Mouse (Mus musculus): ENCODE measurements at regions not wholly inside any gene's neighbourhood (a gene's known extent, or its start where the extent isn't known, plus 50 kb on each side); places are given as distances from the start of the nearest gene placed in this dataset.

DNA sequence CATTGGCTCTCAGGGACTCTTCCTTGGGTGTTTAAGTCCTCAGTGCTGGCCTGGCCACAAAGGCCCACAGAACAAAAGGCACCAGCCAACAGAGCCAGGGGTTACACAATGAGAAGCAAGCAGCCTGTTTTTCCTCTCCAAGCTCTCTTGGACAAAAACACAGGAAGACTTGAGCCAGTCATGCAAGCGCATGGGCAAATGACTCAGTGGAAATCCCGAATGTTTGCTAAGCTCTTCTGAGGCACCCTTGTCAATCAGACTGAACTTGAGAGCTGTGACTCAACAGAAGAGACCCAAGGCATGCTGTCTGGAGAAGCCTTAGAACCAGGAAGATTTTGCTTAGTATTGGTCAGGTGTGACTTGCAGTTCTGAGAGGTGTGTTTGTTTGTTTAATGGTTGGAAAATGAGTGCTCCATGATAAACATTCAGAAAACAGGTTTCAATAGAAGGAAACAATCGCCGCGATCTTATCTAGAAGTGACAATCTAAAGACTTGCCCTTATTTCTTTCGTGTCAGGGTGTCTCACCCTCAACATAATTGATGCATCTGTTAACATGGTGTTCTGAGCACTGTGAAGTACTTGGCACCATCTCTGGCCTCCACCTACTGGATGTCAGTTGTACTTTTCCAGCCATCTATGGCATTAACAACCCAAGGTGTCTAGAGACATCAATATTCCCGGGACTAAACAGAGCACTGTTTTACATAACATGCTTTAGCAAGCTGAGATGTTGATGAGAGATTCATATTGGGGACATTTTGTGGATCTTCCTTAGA, 124.0 kb upstream of the Tmc1 start:
- no peak for DNase-seq (ENCODE audit: low spot score)

DNA sequence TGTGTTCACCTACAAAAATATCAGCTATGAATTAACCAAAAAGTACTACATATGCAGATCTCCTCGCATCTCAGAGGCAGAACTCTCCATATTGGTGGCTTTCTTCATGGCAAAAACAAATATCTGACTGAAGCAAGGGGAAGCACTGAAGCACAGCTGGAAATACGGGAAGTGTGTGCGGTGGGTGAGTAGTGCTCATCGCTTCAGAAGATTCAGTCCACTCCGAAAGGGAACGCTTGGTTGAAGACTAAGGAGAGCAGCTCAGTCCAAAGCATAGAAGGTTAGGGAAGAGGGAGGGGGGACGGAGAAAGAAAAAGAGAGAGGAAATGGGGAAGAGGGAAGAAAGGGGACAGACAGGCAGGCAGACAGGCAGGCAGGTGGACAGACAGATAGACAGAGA, 114.4 kb upstream of the Tmc1 start:
- DNase-seq (ENCODE audit: low spot score), result no peak

DNA sequence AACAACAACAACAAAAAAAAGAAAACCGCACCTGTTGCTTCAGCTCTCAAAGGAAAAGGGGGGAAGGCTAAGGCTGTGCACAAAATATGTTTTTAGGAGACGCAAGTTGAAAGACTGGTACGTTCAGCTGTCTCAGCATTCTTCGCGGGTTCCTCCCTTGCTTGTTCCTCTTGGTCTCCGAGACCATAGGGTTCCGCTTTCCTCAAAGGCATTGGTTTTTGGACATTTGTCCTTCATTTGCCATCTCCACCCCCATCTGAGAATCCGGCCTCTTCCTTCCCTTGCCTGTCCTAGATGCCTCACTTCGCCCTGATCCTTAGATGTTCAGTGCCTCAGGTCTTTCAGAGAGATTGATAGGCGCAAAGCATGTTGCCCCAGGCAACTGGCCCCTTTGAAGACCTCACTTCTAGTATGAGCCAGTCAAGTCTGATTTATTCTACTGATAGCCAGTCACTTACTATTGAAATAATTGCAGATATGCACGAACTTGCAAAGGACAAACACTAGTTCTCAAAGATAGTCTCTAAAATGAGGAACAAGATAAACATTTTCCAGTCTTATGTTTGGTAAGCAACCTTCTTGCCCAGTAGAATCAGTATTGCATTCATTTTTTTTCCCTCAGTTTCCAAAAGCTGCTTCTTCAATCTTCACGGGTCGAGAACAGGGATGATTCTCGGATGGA, 112.6 kb upstream of the Tmc1 start:
- no peak for DNase-seq (ENCODE audit: low spot score)

DNA sequence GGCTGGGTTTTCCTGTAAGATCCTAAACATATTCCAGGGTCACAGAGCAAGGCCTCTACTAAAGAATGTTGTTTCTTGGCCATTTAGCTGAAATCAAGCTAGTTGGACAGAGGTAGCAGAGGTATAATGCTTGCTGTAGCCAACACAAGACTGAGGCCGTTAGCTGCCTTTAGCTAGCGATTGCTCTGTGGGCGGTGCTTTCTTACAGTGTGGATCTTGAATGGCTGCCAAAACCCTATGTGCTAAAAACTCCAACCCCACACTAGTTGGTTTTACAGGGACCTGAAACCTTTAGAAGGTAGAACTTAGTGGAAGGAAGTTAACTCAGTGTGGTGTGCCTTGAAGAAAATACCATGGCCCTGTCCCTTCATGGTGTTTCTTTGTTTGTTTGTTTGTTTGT, 110.9 kb upstream of the Tmc1 start:
- DNase-seq (ENCODE audit: low spot score), result no peak

DNA sequence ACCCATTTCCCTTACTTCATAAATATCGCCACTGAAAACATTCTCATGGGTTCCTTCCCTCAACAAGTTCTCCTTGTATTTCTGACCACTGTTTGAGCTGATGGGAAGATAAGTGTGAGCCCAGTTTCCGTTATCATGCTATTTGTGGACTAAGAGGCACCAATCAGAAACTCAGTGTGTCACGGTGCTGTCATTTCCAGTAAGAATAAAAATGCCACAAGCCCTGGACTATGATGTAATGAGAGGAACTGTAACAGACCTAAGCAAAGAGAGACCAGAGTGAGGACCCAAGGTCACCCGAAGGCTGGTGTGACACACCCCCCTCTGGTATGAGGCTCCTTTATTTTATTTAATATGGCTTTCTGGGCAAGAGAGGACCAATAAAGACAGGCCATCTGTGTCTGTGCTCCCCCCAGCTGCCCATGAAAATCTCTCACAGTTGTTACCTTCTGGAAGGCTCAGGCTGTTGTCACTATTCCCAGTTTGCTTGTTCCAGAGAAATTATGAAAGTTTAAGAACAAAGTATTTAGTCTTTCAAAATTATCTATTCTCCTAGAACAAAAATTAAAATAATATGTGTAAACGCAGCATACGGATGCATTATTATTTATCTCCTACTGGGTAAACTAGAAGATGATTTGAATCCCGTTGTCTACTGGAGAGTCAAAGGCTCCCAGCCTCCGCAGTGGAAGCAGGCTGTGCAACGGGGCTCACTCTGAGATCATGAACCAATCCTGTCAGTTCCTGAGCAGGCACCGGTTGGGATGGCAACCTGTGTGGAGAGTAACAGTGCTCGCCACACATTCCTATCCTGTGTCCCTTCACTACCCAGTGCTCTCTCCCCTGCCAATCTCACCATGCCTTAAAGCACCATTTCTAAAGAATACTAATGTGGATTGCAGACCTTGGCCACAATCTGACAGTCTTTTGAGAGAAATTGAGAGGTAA, 99.9 kb upstream of the Tmc1 start:
- DNase-seq (ENCODE audit: low spot score), result no peak

DNA sequence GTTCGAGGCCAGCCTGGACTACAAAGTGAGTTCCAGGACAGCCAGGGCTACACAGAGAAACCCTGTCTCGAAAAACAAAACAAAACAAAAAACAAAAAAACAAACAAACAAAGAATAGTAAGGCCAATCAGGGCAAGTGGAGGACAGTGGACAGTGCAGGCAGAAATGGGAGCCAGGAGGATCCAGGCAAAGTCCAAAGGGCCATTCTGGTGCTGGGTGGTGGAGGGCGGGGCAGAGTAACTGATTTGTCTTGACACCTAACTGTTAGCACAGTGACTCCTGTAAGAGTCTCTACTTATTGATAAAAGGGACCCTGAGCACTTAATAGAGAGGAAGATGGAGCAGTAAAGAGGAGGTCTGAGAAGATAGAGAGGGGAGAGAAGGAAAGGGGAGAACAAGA, 98.8 kb upstream of the Tmc1 start:
- DNase-seq (ENCODE audit: low spot score), result no peak

DNA sequence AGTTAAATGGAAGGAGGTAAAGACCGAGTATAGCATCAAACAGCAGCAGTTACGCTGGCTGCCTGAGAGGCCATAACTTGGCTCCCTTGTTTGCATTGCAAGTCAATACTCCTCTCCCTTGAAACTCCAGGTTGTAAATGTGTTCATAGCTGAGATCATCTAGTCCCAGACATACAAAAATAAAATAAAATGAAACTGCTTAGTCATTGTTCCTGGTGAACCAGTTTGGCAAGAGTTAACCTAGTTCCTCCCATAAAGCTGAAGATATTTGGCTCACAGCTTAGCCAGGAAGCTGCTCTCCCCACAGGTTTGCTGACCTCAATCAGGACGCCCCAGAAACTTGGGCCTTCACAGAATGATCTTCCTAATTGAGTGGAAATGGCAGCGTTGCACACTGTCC, 97.9 kb upstream of the Tmc1 start:
- no peak for DNase-seq (ENCODE audit: low spot score)

DNA sequence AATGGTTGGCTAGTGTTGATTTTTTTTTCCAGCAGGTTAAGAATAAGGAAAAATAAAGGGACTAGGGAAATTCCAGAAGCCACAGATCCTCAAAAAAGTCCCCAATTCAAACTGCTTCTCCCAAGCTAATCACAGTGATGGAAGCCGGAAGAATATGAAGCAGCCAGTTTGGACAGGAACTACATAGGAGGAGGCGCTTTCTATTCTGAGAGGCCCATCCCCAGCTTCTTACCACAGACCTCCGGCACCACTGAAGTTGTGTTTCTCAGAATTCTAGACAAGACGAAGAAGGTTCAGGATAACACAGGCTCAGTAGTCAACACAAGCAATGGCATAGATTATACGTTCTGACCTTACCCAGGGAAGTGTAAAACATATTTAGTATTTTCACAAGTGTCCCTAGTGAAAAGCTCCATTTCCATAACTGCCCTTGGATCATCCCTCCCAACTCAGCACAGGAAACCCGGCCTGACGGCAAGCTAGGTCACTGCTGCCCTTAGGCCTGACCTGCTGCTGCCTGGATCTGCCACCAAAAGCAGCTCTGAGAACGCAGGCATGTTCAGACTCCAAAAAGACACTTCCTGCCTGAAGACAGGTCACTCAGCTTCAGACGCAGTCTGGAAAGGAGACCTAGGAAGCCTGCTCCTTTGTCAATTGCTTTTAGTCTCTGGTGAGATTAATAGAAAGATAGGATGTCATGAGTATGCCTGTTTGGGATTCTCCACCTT, 97.2 kb upstream of the Tmc1 start:
- no peak for DNase-seq (ENCODE audit: low spot score)

DNA sequence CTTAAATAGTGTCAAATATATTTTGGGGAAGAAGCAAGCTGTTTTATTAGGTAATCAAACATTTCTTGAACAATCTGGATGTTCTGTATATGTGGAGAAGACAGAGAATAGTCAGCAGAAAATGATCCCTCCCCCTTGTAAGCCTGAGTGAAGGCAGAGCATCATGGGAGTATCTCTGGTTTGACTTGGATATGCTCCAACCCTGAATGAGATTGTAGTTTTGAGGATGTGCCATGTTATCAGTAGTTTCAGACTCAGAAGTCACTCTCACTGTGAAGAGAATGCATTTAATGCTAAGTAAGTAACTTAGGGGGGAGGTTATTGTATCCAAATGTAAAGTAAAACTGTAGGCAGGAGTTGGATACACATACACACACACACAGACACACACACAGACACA, 95.3 kb upstream of the Tmc1 start:
- DNase-seq (ENCODE audit: low spot score), result no peak

DNA sequence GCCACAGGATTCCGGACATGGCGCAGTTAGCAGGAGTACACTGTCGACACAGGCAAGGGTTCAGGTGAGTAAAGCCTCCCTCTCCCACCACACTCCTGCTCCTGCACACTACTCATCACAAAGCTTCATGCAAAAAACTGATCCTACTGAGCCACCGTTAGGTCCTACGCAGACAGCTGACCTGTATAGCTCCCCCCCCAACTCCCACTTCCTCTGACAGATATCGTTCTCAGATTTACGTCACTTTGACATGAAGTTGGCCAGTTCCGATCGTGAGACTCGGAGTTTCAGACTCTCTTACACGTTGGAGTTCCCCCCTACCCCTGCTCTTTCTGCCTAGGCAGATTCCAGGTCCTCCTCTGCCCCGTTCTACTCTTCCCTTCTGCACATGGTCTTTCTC, 91.6 kb upstream of the Tmc1 start:
- DNase-seq (ENCODE audit: low spot score), result no peak

DNA sequence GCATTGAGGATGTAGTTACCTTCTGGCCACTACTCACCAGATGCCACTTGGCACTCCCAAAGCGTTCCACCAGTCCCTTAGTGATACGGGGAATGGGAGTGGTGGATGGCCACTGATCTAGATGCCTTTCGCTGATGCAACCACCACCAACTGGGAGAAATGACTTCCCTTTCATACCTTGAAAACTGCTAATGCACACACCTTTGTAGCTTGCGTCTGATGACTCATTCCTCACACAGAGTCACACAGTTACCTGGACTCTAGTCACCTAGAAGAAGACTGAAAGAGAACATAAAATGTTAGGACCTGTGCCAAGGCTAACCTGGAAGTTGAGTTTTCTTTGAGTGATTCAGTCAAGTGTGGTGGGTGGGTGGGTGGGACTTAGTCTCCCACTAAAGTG, 90.0 kb upstream of the Tmc1 start:
- DNase-seq (ENCODE audit: low spot score), result no peak

DNA sequence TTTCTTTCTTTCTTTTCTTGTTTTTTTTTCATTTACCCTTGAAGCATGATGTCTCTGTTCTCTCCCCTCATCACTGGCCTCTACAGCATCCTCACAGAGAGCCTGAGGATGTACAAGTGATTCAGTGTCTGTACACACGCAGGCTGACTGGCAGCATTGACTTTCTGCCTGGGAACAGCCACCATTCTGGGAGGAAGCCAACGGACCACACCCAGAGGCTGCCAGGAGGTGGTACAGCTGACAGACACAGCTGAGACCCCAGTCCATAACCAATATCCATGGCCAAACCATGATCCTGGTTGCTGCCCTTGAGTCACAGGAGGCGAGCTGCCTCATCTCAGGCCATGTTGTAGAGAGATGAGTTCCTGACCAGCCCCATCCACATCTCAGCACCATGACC, 88.5 kb upstream of the Tmc1 start:
- DNase-seq (ENCODE audit: low spot score), result no peak

DNA sequence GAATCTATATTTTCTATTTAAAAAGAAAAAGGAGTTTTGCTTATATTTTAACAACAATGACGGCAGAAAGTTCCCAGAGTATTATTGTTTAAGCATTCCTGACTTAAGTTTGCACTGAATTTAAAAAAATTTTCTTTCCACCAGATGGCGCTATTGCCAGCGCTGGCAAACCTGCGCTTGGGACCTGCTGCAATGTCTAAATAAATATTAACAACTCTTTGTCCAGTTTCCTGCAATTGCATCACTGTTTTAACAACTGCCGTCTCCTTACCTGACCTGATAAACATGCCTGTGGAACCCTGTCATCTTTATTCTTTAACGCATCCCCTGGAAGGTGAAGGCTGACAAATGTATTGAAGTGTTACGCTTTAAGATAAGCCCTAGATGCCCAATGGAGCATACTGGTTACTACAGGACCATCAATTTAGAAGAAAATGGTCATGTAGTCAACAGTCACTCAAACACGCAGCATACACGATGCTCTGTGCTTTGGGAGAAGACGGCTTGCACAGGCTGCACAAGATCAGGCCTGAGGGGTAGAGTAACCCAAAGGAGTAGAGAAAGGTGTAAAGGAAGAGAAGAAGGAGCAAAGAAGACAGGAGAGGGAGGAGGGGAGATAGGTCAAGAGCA, 83.6 kb upstream of the Tmc1 start:
- no peak for DNase-seq (ENCODE audit: low spot score)

DNA sequence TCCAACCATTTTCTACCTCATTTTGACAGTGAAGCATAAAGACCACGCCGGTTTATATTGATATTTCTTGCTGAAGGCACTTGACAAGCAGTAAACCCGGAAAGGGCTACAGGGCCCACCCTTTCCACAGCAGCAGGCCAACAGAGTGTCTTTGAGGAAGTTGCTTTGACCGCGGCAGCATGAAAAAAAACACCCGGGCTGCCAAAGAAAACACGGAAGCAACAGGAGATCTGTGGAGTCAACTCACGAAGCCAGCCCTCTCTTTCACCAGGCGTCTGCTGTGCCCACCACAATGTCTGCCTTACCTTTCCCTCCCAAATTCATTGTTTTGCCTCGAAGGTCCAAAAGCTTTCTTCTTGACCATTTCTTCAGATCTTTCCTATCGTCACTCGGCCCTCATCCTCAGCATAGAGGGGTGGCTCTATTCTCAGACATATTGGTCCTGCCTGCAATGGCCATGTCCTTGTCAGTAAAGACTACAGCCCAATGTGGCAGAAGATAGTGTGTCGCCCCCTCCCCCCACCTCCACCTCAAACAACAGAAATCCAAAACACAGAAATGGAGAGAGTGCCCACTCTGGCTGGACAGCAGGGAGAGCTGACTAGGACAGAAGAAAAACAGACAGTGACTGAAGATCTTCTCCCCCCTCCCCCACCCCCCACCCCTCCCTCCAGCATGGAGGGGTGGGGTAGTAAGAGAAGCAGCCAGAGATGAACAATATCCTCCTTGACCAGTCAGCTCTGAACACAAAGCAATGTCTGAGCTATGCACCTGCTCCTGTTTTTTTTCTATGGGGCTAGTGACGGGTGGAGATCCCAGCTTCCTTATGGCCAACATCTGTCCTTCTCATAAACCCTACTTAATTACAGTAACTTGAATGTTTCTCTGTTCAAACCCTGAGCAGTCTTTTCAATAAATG, 82.8 kb upstream of the Tmc1 start:
- no peak for DNase-seq (ENCODE audit: low spot score)

DNA sequence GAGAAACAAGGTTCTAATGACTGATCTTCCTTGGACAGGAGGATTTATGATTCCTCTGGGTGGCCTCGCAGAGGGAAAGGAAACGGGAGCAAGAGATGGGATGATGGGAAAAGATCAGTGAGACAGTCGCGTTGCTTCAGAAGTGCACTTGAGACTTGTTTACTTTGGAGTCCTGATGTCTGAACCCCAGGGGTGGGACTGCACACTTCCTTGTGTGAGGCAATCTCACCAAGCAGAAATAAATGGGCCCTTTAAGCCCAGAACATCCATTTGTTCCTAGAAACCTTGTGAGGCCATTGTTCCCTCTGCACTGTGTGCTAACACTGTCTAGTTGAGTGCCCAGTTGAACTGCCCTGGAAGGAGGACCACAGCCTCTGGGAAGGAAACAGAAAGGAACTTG, 81.5 kb upstream of the Tmc1 start:
- DNase-seq (ENCODE audit: low spot score), result no peak

DNA sequence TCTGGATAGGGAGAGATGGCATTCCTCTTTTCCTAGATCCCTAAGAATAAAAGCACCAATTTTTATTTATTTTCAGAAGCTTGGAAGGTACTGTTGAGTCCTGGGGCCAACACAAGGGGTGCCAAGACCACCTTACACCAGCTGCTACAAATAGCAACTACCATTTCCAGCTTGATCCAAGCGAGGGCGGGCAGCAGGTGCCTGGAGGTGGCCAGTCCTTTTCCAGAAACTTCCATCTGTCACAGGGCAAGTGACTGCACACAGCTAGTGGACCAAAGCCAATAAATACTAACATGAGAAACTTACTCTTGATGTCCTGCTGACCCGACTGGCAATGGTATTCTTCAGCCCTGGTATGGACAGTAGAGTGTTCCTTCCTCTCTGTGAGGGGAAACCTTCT, 80.0 kb upstream of the Tmc1 start:
- no peak for DNase-seq (ENCODE audit: low spot score)

DNA sequence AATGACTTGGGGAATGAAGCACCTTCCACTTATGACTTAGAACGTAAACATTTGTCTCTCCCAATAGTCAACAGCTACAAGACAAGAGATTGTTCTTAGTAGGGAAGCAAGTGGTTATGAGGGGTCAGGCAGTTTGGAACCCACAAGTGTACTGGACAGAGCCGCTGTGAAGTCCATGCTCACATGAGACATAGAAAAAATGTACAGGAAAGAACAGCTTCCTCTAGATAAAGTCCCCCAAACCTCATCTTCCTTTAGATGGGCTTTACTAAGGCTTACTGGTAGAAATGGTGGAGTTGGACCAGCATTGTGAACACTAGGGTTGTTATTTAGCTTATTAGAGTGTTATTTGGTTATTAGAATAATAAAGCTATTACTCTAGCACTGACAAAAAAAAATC, 78.6 kb upstream of the Tmc1 start:
- no peak for DNase-seq (ENCODE audit: low spot score)

DNA sequence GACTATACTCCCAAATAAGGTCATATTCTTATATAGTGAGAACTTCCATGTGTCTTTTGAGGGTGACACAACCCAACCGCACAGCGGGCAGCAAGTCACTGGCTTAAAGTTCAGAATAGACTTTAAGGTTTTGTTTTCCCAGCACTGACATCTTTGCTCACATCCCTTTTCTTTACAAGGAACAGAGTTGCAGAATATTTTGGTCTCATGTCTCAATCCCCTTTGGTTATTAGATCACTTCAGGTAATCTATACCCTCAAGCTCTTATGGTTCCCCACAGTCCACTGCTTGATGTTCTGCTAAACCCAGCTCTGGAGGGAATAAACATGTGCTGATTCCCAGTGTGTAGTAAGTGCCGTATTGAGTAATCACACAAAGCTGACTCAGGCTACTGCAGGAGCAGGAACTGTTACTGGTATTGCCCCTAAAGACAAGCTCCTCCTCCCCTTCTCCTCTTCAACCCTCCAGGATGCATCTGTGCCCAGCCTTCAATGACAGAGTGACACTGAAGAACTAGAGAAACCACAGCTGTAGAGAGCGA, 77.8 kb upstream of the Tmc1 start:
- no peak for DNase-seq (ENCODE audit: low spot score)

DNA sequence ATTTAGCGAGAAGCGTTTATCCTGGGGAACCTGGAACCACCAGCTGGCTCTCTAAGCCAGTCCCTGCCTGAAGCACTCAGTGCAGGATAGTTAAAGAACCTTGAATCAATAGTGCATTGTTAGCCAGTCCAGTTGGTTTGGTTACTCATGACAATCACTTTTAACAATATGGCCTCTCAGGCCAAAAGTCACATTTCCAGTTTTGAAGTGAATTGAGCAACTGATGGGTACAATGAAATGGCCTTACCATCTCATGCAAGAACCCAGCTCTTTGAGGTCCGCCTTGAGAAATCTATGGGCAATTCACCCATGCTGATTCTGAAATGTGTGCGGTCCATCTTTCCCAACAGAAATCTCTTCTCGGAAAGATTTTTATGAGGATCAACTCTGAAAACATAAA, 77.0 kb upstream of the Tmc1 start:
- no peak for DNase-seq (ENCODE audit: low spot score)

DNA sequence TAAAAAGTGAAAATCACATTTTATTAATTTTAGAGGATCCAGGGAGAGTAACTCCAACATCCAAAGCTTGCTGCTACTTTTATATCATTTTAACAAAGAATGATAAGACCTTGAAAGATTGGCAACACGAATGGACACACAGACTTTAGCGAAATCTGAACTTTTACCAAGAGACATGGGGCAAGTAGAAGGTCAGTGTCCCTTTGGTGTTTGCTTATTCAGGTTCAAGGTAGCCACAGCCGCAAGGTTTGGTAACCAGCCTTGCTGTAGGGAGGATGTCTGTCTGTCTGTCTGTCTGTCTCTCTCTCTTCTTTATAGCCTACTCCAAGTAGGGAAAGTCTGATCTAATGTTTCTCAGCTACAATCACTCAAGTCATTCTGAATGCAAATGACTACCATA, 75.0 kb upstream of the Tmc1 start:
- DNase-seq (ENCODE audit: low spot score), result no peak

Data from urinary bladder, postnatal 10 days (tissue).